Mouse (Mus musculus): ENCODE data around the gene AC109138.7. TPM values are rescaled to one million over a fixed set of nuclear protein-coding genes. Genes with fewer than 3 reads are reported as not detected.

AC109138.7 gene
- polyA plus RNA-seq, 1 experiment from 2014 or later: not detected

DNA sequence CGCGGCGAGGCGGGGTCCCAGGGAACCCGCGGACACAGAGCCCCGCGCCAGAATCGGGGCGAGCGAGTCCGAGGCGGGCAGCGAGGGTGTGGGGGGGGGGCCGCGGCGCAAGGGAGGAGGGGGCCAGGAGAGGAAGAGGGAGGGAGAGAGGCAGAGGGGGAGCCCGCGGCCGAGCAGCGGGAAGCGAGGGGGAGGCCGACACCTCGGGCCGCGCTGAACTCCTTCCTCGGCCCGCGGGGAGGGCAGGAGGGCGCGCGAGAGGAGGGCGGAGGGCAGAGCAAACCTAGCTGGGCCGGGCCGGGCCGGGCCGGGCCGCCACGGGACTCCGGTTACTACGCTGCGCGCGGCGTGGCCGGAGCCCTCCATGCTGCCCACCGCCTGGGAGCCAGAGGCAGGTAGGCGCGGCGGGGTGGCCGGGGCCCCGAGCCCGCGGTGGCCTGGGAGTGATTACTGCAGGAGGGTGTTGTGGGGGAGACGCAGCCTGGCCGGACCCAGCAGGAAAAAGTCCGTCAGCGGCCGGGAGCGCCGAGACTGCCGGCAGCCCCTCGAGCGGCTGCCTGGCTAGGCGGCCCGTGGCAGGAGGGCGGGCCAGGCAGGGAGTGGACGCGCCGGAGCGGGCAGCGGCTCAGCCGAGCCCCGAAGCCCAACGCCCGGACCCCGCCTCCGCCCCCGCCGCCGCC is 754 bp downstream of the AC109138.7 start:
- peak; percentile 37 for ATAC-seq (ENCODE audit: insufficient number of reproducible peaks, insufficient read depth, low FRiP score, low read depth)
- peak overlapping the region; percentile 67 to 72 for H3K4me3 ChIP-seq (ENCODE audit: control insufficient read depth in 1 of 2, insufficient read depth in 1 of 2, low read depth in 1 of 2, low read length in 2 of 2)
- WGBS: 1% methylated on average over 65 of the region's 81 CpGs
- H3K4me2 ChIP-seq (ENCODE audit: low read length): peak overlapping the region; percentile 100
- no peaks in the 10 kb centered on the region for H3K36me3 ChIP-seq (ENCODE audit: control insufficient read depth, insufficient read depth, low read length)
- H3K27ac ChIP-seq (replicated peaks in 1 of 2; ENCODE audit: control insufficient read depth in 1 of 2, insufficient read depth in 1 of 2, low read depth in 2 of 2, low read length in 2 of 2): peak overlapping the region in 1 of 2 experiments; percentile 44; a peak in 2 of 4 replicates
- H3K9ac ChIP-seq (ENCODE audit: low read length): peak overlapping the region; percentile 80
- no peaks in the 10 kb centered on the region for H3K9me3 ChIP-seq (ENCODE audit: control insufficient read depth, low read length)
- H3K27me3 ChIP-seq (ENCODE audit: control insufficient read depth, insufficient read depth, low read length): peaks cover 63% of the 10 kb centered on the region
- H3K4me1 ChIP-seq (ENCODE audit: control insufficient read depth in 2 of 2, insufficient read depth in 2 of 2, low read length in 2 of 2): peaks cover 16 to 35% of the 10 kb centered on the region in 2 experiments

DNA sequence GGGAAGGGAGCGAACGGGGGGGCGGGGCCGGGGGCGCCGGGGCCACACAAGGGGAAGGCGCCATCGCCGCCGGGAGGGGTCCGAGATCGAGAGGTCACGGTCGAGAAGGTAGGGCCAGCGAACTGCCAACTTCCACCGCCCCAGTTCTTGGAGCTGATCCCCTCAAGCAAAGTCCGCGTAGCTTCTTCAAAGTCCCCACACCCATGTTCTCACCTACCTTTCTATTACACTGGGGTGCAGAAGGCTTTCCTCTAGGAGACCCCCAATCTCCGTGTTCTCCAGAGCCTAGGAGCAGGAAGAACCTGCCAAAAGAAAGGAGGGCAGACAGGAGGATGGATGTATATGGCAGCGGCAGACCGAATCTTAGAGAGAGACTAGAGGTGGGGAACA is 1.3 kb downstream of the AC109138.7 start:
- Histone ChIP-seq H3K4me2 (ENCODE audit: low read length) (peak overlapping the region; percentile 100), H3K9me3 (ENCODE audit: control insufficient read depth, low read length) (no peaks in the 10 kb centered on the region), H3K36me3 (ENCODE audit: control insufficient read depth, insufficient read depth, low read length) (no peaks in the 10 kb centered on the region), H3K4me3 (ENCODE audit: control insufficient read depth in 1 of 2, insufficient read depth in 1 of 2, low read depth in 1 of 2, low read length in 2 of 2) (peak overlapping the region; percentile 67 to 72), H3K27ac (replicated peaks in 1 of 2; ENCODE audit: control insufficient read depth in 1 of 2, insufficient read depth in 1 of 2, low read depth in 2 of 2, low read length in 2 of 2) (no peak overlapping the region; a peak in 1 of 4 replicates), H3K4me1 (ENCODE audit: control insufficient read depth in 2 of 2, insufficient read depth in 2 of 2, low read length in 2 of 2) (peaks cover 20 to 40% of the 10 kb centered on the region in 2 experiments), H3K9ac (ENCODE audit: low read length) (peak overlapping the region; percentile 80), H3K27me3 (ENCODE audit: control insufficient read depth, insufficient read depth, low read length) (peaks cover 63% of the 10 kb centered on the region)
- WGBS: 3% methylated on average over 21 of the region's 21 CpGs
- ATAC-seq (ENCODE audit: insufficient number of reproducible peaks, insufficient read depth, low FRiP score, low read depth): no peak

DNA sequence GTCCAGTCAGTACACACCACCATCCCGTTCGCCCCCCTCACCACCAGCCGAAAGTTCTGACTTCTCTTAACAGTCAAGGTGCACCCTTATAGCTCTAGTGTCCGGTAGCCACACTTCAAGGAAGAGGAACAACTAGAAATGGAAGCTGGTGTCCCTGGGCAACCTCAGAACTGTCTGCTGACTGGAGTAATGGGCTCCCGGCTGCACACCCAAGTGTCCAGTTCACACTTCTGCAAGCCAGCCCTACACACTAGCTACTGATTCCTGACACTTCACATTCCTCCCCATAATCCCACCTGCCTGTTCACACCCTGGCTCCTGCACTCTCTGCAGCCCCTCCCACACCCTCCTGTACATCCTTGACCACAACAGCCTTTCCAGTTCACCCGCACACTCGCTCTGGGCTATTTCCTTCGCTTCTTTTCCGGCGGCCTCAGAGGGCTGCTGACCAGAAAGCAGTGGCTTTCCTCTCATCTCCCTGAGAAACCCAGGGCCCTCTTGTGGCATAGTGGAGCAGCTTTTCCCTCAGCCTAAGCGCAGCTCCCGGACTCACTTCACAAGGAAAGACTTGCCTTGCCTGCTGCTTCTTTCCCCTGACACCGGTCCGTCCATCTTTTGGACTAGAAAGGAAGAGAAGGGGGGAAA is 2.0 kb downstream of the AC109138.7 start:
- Histone ChIP-seq H3K36me3 (ENCODE audit: control insufficient read depth, insufficient read depth, low read length) (no peaks in the 10 kb centered on the region), H3K27me3 (ENCODE audit: control insufficient read depth, insufficient read depth, low read length) (peaks cover 59% of the 10 kb centered on the region), H3K4me1 (ENCODE audit: control insufficient read depth in 2 of 2, insufficient read depth in 2 of 2, low read length in 2 of 2) (peaks cover 24 to 47% of the 10 kb centered on the region in 2 experiments), H3K9me3 (ENCODE audit: control insufficient read depth, low read length) (no peaks in the 10 kb centered on the region), H3K9ac (ENCODE audit: low read length) (peak overlapping the region; percentile 48; the same call in 1 of the 2 replicates), H3K4me2 (ENCODE audit: low read length) (peak overlapping the region; percentile 100), H3K4me3 (ENCODE audit: control insufficient read depth in 1 of 2, insufficient read depth in 1 of 2, low read depth in 1 of 2, low read length in 2 of 2) (peak overlapping the region; percentile 10 to 67; a peak in 3 of 4 replicates), H3K27ac (replicated peaks in 1 of 2; ENCODE audit: control insufficient read depth in 1 of 2, insufficient read depth in 1 of 2, low read depth in 2 of 2, low read length in 2 of 2) (no peak overlapping the region)
- WGBS: 13% methylated on average over 14 of the region's 14 CpGs
- no peak for ATAC-seq (ENCODE audit: insufficient number of reproducible peaks, insufficient read depth, low FRiP score, low read depth)

DNA sequence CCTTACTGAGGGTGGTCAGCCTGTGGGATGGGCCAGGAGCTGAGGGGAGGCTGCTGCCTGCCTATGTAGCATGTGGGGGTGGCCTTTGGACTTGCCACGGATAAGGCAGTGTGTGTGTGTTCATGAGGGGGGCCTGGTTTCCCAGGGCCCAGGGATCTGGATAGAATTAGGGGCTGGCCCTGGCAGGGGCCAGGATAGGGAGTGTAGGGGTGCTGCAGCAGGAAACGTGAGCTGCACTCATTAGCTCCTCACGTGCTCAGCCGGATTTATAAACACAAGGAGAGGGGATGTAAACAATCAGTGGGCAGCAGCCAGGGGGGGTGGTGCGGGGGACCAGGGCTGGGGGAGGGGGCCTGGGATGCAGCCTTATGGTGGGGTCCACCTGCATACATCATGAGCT is 3.0 kb downstream of the AC109138.7 start:
- ATAC-seq (ENCODE audit: insufficient number of reproducible peaks, insufficient read depth, low FRiP score, low read depth): no peak
- Histone ChIP-seq H3K4me2 (ENCODE audit: low read length) (no peak overlapping the region), H3K27me3 (ENCODE audit: control insufficient read depth, insufficient read depth, low read length) (peaks cover 51% of the 10 kb centered on the region), H3K36me3 (ENCODE audit: control insufficient read depth, insufficient read depth, low read length) (no peaks in the 10 kb centered on the region), H3K4me3 (ENCODE audit: control insufficient read depth in 1 of 2, insufficient read depth in 1 of 2, low read depth in 1 of 2, low read length in 2 of 2) (no peak overlapping the region), H3K9ac (ENCODE audit: low read length) (no peak overlapping the region), H3K4me1 (ENCODE audit: control insufficient read depth in 2 of 2, insufficient read depth in 2 of 2, low read length in 2 of 2) (peaks cover 24 to 51% of the 10 kb centered on the region in 2 experiments), H3K27ac (replicated peaks in 1 of 2; ENCODE audit: control insufficient read depth in 1 of 2, insufficient read depth in 1 of 2, low read depth in 2 of 2, low read length in 2 of 2) (no peak overlapping the region), H3K9me3 (ENCODE audit: control insufficient read depth, low read length) (no peaks in the 10 kb centered on the region)
- WGBS: 9% methylated on average over 5 of the region's 5 CpGs

DNA sequence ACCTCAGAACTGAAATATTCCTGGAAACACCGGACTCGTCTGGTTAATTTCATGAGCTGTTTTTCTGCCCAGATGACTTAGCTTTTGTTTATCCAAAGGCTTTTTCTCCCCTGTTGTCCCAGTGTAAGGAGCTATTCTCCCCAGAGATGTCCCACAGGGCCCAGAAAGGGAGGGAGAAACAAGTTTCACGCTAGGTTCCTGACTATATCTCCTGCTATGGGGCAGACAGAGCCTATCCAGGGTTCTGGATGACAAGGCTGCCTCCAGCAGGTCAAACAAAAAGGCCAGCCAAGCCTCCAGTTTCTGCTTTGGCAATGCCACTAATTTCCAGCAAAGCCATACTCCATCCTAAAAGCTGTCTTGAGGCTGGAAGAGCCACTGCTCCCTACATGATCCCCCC is 3.7 kb downstream of the AC109138.7 start:
- Histone ChIP-seq H3K4me1 (ENCODE audit: control insufficient read depth in 2 of 2, insufficient read depth in 2 of 2, low read length in 2 of 2) (peaks cover 23 to 47% of the 10 kb centered on the region in 2 experiments), H3K27me3 (ENCODE audit: control insufficient read depth, insufficient read depth, low read length) (peaks cover 48% of the 10 kb centered on the region)

DNA sequence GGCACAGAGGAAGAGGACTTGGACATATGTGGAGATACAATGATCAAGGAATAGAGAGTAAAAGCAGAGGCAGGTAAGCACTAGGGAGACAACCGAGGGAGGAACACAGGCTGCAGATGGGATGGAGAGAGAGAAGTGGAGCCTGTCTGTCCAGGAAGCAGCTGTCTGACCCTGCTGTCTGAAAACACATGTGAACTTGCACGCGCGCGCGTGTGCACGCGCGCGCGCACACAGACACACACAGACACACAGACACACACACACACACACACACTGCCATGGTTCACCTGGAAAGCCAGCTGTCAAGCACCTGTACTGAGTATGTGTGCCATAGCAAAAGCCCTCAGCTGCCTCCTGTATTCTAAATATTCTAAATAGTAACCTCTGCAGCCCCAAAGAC is 4.1 kb downstream of the AC109138.7 start:
- H3K36me3 ChIP-seq (ENCODE audit: control insufficient read depth, insufficient read depth, low read length): no peaks in the 10 kb centered on the region
- no peak overlapping the region for H3K4me3 ChIP-seq (ENCODE audit: control insufficient read depth in 1 of 2, insufficient read depth in 1 of 2, low read depth in 1 of 2, low read length in 2 of 2)
- H3K9me3 ChIP-seq (ENCODE audit: control insufficient read depth, low read length): no peaks in the 10 kb centered on the region
- H3K4me2 ChIP-seq (ENCODE audit: low read length): no peak overlapping the region
- no peak overlapping the region for H3K27ac ChIP-seq (replicated peaks in 1 of 2; ENCODE audit: control insufficient read depth in 1 of 2, insufficient read depth in 1 of 2, low read depth in 2 of 2, low read length in 2 of 2)
- peaks cover 43% of the 10 kb centered on the region for H3K27me3 ChIP-seq (ENCODE audit: control insufficient read depth, insufficient read depth, low read length)
- H3K9ac ChIP-seq (ENCODE audit: low read length): no peak overlapping the region
- WGBS: 87% methylated on average over 11 of the region's 11 CpGs
- no peak for ATAC-seq (ENCODE audit: insufficient number of reproducible peaks, insufficient read depth, low FRiP score, low read depth)
- H3K4me1 ChIP-seq (ENCODE audit: control insufficient read depth in 2 of 2, insufficient read depth in 2 of 2, low read length in 2 of 2): peaks cover 18 to 43% of the 10 kb centered on the region in 2 experiments; a peak in 3 of 4 replicates

More for the DNA sequence above, 3.7 kb downstream of the AC109138.7 start:
- no peaks in the 10 kb centered on the region for H3K9me3 ChIP-seq (ENCODE audit: control insufficient read depth, low read length)
- H3K9ac ChIP-seq (ENCODE audit: low read length): no peak overlapping the region
- H3K4me2 ChIP-seq (ENCODE audit: low read length): no peak overlapping the region
- H3K27ac ChIP-seq (replicated peaks in 1 of 2; ENCODE audit: control insufficient read depth in 1 of 2, insufficient read depth in 1 of 2, low read depth in 2 of 2, low read length in 2 of 2): no peak overlapping the region
- WGBS: 34% methylated on average over 3 of the region's 3 CpGs
- no peak overlapping the region for H3K4me3 ChIP-seq (ENCODE audit: control insufficient read depth in 1 of 2, insufficient read depth in 1 of 2, low read depth in 1 of 2, low read length in 2 of 2)
- no peaks in the 10 kb centered on the region for H3K36me3 ChIP-seq (ENCODE audit: control insufficient read depth, insufficient read depth, low read length)
- ATAC-seq (ENCODE audit: insufficient number of reproducible peaks, insufficient read depth, low FRiP score, low read depth): no peak

DNA sequence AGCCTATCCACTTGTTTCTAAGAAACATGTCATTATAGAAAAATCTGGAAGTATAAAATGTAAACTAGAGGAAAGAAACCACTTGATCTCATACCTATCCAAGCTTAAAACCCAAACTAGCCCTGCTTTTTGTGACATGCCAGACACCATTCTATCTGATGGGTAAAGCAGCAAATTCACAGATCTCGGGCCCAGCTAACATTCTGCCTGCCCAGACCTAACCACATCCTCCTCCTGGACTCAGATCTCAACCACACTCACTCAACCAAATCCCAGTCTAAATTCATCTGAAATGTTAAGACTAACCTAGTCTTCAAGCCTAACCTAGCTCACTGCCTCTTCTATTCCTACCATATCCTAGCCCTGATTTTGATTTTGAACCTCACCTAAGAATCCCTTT is 4.6 kb downstream of the AC109138.7 start:
- Histone ChIP-seq H3K36me3 (ENCODE audit: control insufficient read depth, insufficient read depth, low read length) (no peaks in the 10 kb centered on the region), H3K4me2 (ENCODE audit: low read length) (no peak overlapping the region), H3K4me3 (ENCODE audit: control insufficient read depth in 1 of 2, insufficient read depth in 1 of 2, low read depth in 1 of 2, low read length in 2 of 2) (no peak overlapping the region), H3K27me3 (ENCODE audit: control insufficient read depth, insufficient read depth, low read length) (peaks cover 38% of the 10 kb centered on the region), H3K9me3 (ENCODE audit: control insufficient read depth, low read length) (no peaks in the 10 kb centered on the region), H3K27ac (replicated peaks in 1 of 2; ENCODE audit: control insufficient read depth in 1 of 2, insufficient read depth in 1 of 2, low read depth in 2 of 2, low read length in 2 of 2) (no peak overlapping the region), H3K4me1 (ENCODE audit: control insufficient read depth in 2 of 2, insufficient read depth in 2 of 2, low read length in 2 of 2) (peaks cover 14 to 38% of the 10 kb centered on the region in 2 experiments; a peak in 3 of 4 replicates), H3K9ac (ENCODE audit: low read length) (no peak overlapping the region)
- 72% methylated on average over 1 of the region's 1 CpGs for WGBS
- ATAC-seq (ENCODE audit: insufficient number of reproducible peaks, insufficient read depth, low FRiP score, low read depth): no peak
